Mouse (Mus musculus) erythroblast, embryonic 14.5 days (primary cell): ENCODE measurements around the gene Hip1r.

Source experiments
- GATA1 ChIP-seq: IDR thresholded peaks from 2 replicates; pipeline ENCODE4 v1.6.1; 2012; ENCODE audit warnings: low read length, inconsistent platforms, mixed read lengths
- TAL1 ChIP-seq: IDR thresholded peaks from 3 replicates; pipeline ENCODE4 v1.6.1; 2012; ENCODE audit warnings: low read length, inconsistent platforms, mixed read lengths

DNA sequence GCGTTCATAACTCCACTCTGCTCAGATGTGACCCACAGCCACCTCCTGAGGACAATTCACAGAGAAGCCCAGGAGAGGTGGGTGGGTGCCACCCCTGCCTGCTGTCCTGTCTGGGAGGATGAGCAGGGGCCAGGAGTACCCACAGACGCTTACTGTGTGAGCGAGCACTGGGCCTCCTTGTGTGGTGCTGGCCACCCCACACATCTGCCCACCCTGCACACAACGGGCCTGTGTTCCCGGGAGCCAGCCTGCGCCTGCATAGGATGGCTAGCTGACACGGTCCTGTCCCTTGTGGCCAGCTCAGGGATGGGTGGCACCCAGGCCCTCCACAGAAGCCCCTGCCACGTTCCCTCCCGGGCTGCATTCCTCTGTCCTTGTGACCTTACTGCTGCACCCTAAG lies 12.0 kb downstream of the Hip1r start:
- no peak for TF ChIP-seq TAL1
- no peak for TF ChIP-seq GATA1
